Mouse (Mus musculus): ENCODE measurements around the gene Rec114. TPM values are rescaled to one million over a fixed set of nuclear protein-coding genes. Genes with fewer than 3 reads are reported as not detected.

Gene Rec114
- polyA plus RNA-seq, 1 experiment from 2014 or later, result not detected

DNA sequence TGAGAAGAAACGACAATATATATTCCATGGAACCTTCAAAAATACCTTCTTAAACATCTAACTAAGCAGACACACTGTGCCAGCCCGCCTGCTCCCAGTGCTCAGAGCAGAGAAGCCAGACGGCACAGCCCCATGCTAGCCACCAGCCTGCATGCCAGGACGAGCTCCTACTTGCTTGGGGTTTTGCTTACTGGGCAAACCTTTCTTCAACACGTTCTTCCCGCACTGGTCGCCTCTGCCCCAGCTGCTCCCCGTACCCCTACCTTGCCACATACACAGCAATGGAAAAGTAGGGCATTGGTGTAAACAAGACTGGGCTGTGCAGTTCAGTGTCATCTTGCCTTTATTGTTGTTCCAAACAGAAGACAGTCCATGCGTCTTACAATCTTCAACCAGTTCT, 78.3 kb downstream of the Rec114 start:
- over 99% methylated on average over 9 of the region's 9 CpGs for WGBS (ENCODE audit: missing documents)
- H3K36me3 ChIP-seq (ENCODE audit: inconsistent target), result peaks cover 59% of the 10 kb centered on the region
- no peak overlapping the region for H3K27ac ChIP-seq
- H3K4me3 ChIP-seq (ENCODE audit: inconsistent target), result no peak overlapping the region
- no peaks in the 10 kb centered on the region for H3K79me2 ChIP-seq (ENCODE audit: inconsistent target)

GRCm38 (mm10) chr9:58662791-58663190, 81.0 kb downstream of the Rec114 start:
- Histone ChIP-seq H3K27ac (no peak overlapping the region), H3K4me3 (ENCODE audit: inconsistent target) (no peak overlapping the region), H3K36me3 (ENCODE audit: inconsistent target) (peaks cover 84% of the 10 kb centered on the region), H3K79me2 (ENCODE audit: inconsistent target) (no peaks in the 10 kb centered on the region)
- WGBS (ENCODE audit: missing documents), result 100% methylated on average over 3 of the region's 3 CpGs

DNA sequence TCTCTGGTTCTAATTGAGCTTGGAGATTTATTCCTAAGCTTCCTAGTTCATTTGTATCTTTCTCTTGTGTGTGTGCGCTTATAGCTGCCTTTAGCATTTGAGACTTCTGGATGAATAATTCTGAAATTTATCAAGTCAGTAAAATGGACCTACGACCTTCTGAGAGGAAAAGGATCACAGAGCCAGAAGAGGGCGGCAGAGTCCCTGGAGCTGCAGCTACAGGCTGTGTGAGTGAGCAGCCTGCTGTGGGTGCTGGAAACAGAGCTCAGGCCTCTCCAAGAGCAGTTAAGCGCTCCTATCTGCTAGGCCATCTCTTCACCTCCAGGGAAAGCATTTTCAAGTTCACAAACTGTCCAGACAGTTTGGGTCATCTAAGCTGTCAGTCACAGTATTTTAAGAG, 81.8 kb downstream of the Rec114 start:
- Histone ChIP-seq H3K4me3 (ENCODE audit: inconsistent target) (no peak overlapping the region), H3K27ac (no peak overlapping the region), H3K79me2 (ENCODE audit: inconsistent target) (no peaks in the 10 kb centered on the region), H3K36me3 (ENCODE audit: inconsistent target) (peaks cover 91% of the 10 kb centered on the region)
- 93% methylated on average over 4 of the region's 4 CpGs for WGBS (ENCODE audit: missing documents)

GRCm38 (mm10) chr9:58660673-58661072, 83.1 kb downstream of the Rec114 start:
- 100% methylated on average over 3 of the region's 3 CpGs for WGBS (ENCODE audit: missing documents)
- no peak overlapping the region for H3K27ac ChIP-seq
- peaks cover 95% of the 10 kb centered on the region for H3K36me3 ChIP-seq (ENCODE audit: inconsistent target)
- H3K4me3 ChIP-seq (ENCODE audit: inconsistent target), result no peak overlapping the region
- no peaks in the 10 kb centered on the region for H3K79me2 ChIP-seq (ENCODE audit: inconsistent target)

- Histone ChIP-seq H3K27ac (no peak overlapping the region), H3K79me2 (ENCODE audit: inconsistent target) (no peaks in the 10 kb centered on the region), H3K36me3 (ENCODE audit: inconsistent target) (peaks cover 95% of the 10 kb centered on the region), H3K4me3 (ENCODE audit: inconsistent target) (no peak overlapping the region)
- 94% methylated on average over 9 of the region's 9 CpGs for WGBS (ENCODE audit: missing documents)
Observed at GRCm38 (mm10) chr9:58659989-58660388, 83.8 kb downstream of the Rec114 start.

DNA sequence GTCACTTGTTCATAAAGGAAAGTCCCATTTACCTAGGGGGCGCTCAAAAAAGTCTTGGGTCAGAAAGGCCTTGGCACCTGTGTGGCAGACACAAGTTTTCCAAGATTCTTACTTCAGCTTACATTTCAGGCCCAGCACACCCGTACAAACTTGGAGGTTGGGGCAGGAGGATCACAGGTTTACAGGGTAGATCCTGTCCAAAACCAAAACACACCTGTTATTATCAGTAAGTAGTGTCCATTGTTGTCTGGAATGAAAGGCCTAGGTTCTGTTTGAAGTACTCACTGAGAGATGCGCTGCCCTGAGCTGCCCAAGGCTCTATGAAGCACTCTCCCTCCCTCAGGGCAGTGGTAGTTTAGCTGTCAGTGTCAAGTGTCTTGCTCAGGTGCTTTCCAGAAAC, 84.4 kb downstream of the Rec114 start:
- Histone ChIP-seq H3K27ac (no peak overlapping the region), H3K4me3 (ENCODE audit: inconsistent target) (no peak overlapping the region), H3K79me2 (ENCODE audit: inconsistent target) (no peaks in the 10 kb centered on the region), H3K36me3 (ENCODE audit: inconsistent target) (peaks cover 95% of the 10 kb centered on the region)
- WGBS (ENCODE audit: missing documents), result 96% methylated on average over 3 of the region's 3 CpGs

GRCm38 (mm10) chr9:58658596-58659309, 85.0 kb downstream of the Rec114 start:
- H3K79me2 ChIP-seq (ENCODE audit: inconsistent target), result no peaks in the 10 kb centered on the region
- 74% methylated on average over 4 of the region's 4 CpGs for WGBS (ENCODE audit: missing documents)
- H3K4me3 ChIP-seq (ENCODE audit: inconsistent target), result no peak overlapping the region
- peaks cover 94% of the 10 kb centered on the region for H3K36me3 ChIP-seq (ENCODE audit: inconsistent target)
- H3K27ac ChIP-seq, result no peak overlapping the region

- no peak overlapping the region for H3K27ac ChIP-seq
- 23% methylated on average over 5 of the region's 5 CpGs for WGBS (ENCODE audit: missing documents)
- peaks cover 94% of the 10 kb centered on the region for H3K36me3 ChIP-seq (ENCODE audit: inconsistent target)
- no peaks in the 10 kb centered on the region for H3K79me2 ChIP-seq (ENCODE audit: inconsistent target)
- no peak overlapping the region for H3K4me3 ChIP-seq (ENCODE audit: inconsistent target)
Observed at GRCm38 (mm10) chr9:58657735-58658512, 85.8 kb downstream of the Rec114 start.

DNA sequence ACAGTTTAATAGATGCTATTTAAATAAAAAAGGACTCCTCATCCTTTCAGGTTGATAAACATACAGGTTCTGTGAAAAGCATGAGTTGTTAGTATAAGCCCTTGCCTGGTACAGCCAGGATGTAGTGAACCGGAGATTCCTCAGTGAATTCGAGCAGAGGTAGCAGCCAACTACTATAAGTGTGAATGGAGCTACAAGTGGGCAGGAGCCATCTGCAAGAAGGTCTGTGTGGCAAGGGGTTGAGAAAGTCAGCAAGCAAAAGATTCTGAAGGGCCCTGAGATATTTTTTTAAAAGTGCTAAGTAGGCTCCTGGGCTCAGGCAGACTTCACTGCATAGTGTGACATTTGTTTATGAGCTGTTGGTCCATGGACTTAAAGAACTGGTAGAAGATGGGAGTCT, 86.9 kb downstream of the Rec114 start:
- H3K79me2 ChIP-seq (ENCODE audit: inconsistent target), result no peaks in the 10 kb centered on the region
- WGBS (ENCODE audit: missing documents), result 88% methylated on average over 2 of the region's 2 CpGs
- no peak overlapping the region for H3K4me3 ChIP-seq (ENCODE audit: inconsistent target)
- H3K27ac ChIP-seq, result no peak overlapping the region
- H3K36me3 ChIP-seq (ENCODE audit: inconsistent target), result peaks cover 89% of the 10 kb centered on the region

GRCm38 (mm10) chr9:58656396-58656795, 87.4 kb downstream of the Rec114 start:
- Histone ChIP-seq H3K27ac (no peak overlapping the region), H3K79me2 (ENCODE audit: inconsistent target) (no peaks in the 10 kb centered on the region), H3K36me3 (ENCODE audit: inconsistent target) (peaks cover 89% of the 10 kb centered on the region), H3K4me3 (ENCODE audit: inconsistent target) (no peak overlapping the region)
- 88% methylated on average over 2 of the region's 2 CpGs for WGBS (ENCODE audit: missing documents)

- no peak overlapping the region for H3K27ac ChIP-seq
- 95% methylated on average over 4 of the region's 4 CpGs for WGBS (ENCODE audit: missing documents)
- H3K4me3 ChIP-seq (ENCODE audit: inconsistent target), result no peak overlapping the region
- peaks cover under 1% of the 10 kb centered on the region; the same call in 1 of the 2 replicates for H3K79me2 ChIP-seq (ENCODE audit: inconsistent target)
- H3K36me3 ChIP-seq (ENCODE audit: inconsistent target), result peaks cover 78% of the 10 kb centered on the region
Observed at GRCm38 (mm10) chr9:58654494-58654893, 89.3 kb downstream of the Rec114 start.

DNA sequence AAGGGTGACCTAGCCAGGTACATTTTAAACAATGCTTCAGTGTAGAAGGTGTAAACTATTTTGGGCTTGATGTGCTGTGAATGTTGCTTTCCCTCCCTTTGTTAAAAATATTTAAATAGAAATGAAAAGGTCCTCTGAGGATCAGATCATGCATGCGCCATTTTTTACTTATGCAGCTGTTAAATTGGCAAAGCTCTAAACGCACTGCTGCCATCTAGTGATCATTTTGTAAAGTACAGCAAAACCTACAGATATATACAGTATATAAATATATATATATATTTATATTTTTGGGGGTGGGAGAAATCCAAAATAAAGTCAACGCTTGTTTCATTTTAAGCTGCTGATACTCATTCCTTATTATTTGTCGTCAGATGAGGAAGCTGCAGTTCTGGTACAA, 91.8 kb downstream of the Rec114 start:
- Histone ChIP-seq H3K4me3 (ENCODE audit: inconsistent target) (no peak overlapping the region), H3K36me3 (ENCODE audit: inconsistent target) (peaks cover 70% of the 10 kb centered on the region), H3K27ac (no peak overlapping the region), H3K79me2 (ENCODE audit: inconsistent target) (peaks cover 25% of the 10 kb centered on the region)
- WGBS (ENCODE audit: missing documents), result 66% methylated on average over 4 of the region's 4 CpGs

DNA sequence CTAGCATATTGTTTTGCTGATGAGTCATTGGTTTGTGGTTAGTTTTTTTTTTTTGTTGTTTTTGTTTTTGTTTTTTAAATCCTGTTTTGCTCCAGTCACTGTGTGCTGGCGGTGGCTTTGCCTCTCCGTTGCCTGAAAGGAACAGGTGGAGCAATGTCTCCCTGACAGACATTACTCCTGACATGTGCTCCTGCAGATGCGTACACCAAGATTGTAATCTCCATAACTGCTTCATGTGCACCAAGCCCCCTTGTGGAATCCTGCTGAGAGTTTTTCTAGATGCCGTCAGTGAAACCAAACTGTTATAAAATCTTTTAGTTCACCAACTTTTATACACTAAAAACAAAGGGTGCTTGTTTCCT, 94.5 kb downstream of the Rec114 start:
- 89% methylated on average over 4 of the region's 4 CpGs for WGBS (ENCODE audit: missing documents)
- Histone ChIP-seq H3K4me3 (ENCODE audit: inconsistent target) (no peak overlapping the region), H3K79me2 (ENCODE audit: inconsistent target) (peaks cover 53% of the 10 kb centered on the region), H3K36me3 (ENCODE audit: inconsistent target) (peaks cover 70% of the 10 kb centered on the region), H3K27ac (no peak overlapping the region)

- H3K79me2 ChIP-seq (ENCODE audit: inconsistent target), result peaks cover 59% of the 10 kb centered on the region
- WGBS (ENCODE audit: missing documents), result 89% methylated on average over 6 of the region's 6 CpGs
- no peak overlapping the region for H3K4me3 ChIP-seq (ENCODE audit: inconsistent target)
- H3K36me3 ChIP-seq (ENCODE audit: inconsistent target), result peaks cover 71% of the 10 kb centered on the region
- no peak overlapping the region for H3K27ac ChIP-seq
Observed at GRCm38 (mm10) chr9:58648406-58649264, 95.1 kb downstream of the Rec114 start.
